Mouse (Mus musculus) heart, embryonic 10.5 days (tissue): ENCODE measurements around the gene Agap3. TPM values are rescaled to one million over a fixed set of nuclear protein-coding genes. Genes with fewer than 3 reads are reported as not detected.

Experiments used
- DNase-seq: peaks from one replicate; pipeline ENCODE4 v3.0.0-alpha.2; 2017; ENCODE audit warnings: low spot score
- H3K27ac ChIP-seq: fragments of 300-500 bp; sonication (generic); 2 replicates; pipeline ENCODE4 v1.5.1; 2016; ENCODE audit warnings: mild to moderate bottlenecking
- H3K27me3 ChIP-seq: fragments of 300-500 bp; sonication (generic); 2 replicates; pipeline ENCODE4 v1.6.1; 2016; ENCODE audit warnings: mild to moderate bottlenecking; ENCODE audit not compliant: poor library complexity, insufficient read depth, severe bottlenecking
- H3K36me3 ChIP-seq: fragments of 300-500 bp; sonication (generic); 2 replicates; pipeline ENCODE4 v1.6.1; 2016; ENCODE audit warnings: mild to moderate bottlenecking, moderate library complexity
- H3K4me1 ChIP-seq: fragments of 300-500 bp; sonication (generic); 2 replicates; pipeline ENCODE4 v1.6.1; 2016; ENCODE audit warnings: mild to moderate bottlenecking
- H3K4me3 ChIP-seq: fragments of 300-500 bp; sonication (generic); 2 replicates; pipeline ENCODE4 v1.5.1; 2016; ENCODE audit warnings: mild to moderate bottlenecking, moderate library complexity
- H3K9me3 ChIP-seq: fragments of 300-500 bp; sonication (generic); 2 replicates; pipeline ENCODE4 v1.6.1; 2016; ENCODE audit warnings: mild to moderate bottlenecking, moderate library complexity
- WGBS: fragments of 180-500 bp; shearing (Covaris S2); methylation state at CpG from one replicate; pipeline ENCODE4 v1.1.7; 2016; 5-methylcytosine and 5-hydroxymethylcytosine counted together
- polyA plus RNA-seq: library from polyadenylated mRNA; unstranded; fragments of >200 nt; fragmentation: Nextera tagmentation; extraction: Ambion mirVana; gene quantifications from 2 replicates; pipeline ENCODE4 v1.2.1, GENCODE M21; 2016

The Agap3 gene
- 20.1 and 30.1 TPM in 2 replicates for polyA plus RNA-seq

- Histone ChIP-seq H3K36me3 (peaks cover 6% of the 10 kb centered on the region; the same call in 1 of the 2 replicates), H3K4me3 (peak within 1 kb of the TSS; percentile 88), H3K27ac (peak within 1 kb of the TSS; percentile 97), H3K9me3 (no peaks in the 10 kb centered on the region), H3K27me3 (no peaks in the 10 kb centered on the region), H3K4me1 (peaks cover 54% of the 10 kb centered on the region)
- no peak for DNase-seq
- WGBS = under 1% methylated on average over 66 of the region's 85 CpGs
Observed at GRCm38 (mm10) chr5:24452030-24452690, at the start of gene Agap3. TSS of gene Agap3 (plus strand) at chr5:24452177.

GRCm38 (mm10) chr5:24404594-24405360 is 47.2 kb upstream of the Agap3 start:
- Histone ChIP-seq H3K27ac (no peak overlapping the region), H3K4me3 (no peak overlapping the region), H3K4me1 (peaks cover 26% of the 10 kb centered on the region), H3K36me3 (peaks cover 93% of the 10 kb centered on the region), H3K27me3 (no peaks in the 10 kb centered on the region), H3K9me3 (no peaks in the 10 kb centered on the region)
- 79% methylated on average over 6 of the region's 6 CpGs for WGBS
- no peak for DNase-seq

GRCm38 (mm10) chr5:24405389-24405876 is 46.5 kb upstream of the Agap3 start:
- peaks cover 20% of the 10 kb centered on the region; the same call in 1 of the 2 replicates for H3K4me1 ChIP-seq
- no peak for DNase-seq
- H3K27ac ChIP-seq = no peak overlapping the region
- peaks cover 86% of the 10 kb centered on the region for H3K36me3 ChIP-seq
- H3K27me3 ChIP-seq = no peaks in the 10 kb centered on the region
- H3K4me3 ChIP-seq = no peak overlapping the region
- H3K9me3 ChIP-seq = no peaks in the 10 kb centered on the region
- 52% methylated on average over 3 of the region's 3 CpGs for WGBS

- Histone ChIP-seq H3K4me1 (peaks cover 24% of the 10 kb centered on the region), H3K27me3 (peaks cover 8% of the 10 kb centered on the region), H3K27ac (no peak overlapping the region), H3K4me3 (no peak overlapping the region), H3K36me3 (peaks cover 57% of the 10 kb centered on the region), H3K9me3 (no peaks in the 10 kb centered on the region)
- 93% methylated on average over 13 of the region's 13 CpGs for WGBS
- no peak for DNase-seq
Observed at GRCm38 (mm10) chr5:24408651-24409050, 43.3 kb upstream of the Agap3 start.

- no peak for DNase-seq
- H3K4me3 ChIP-seq = no peak overlapping the region
- peaks cover 16% of the 10 kb centered on the region for H3K27me3 ChIP-seq
- WGBS = 72% methylated on average over 2 of the region's 2 CpGs
- H3K27ac ChIP-seq = no peak overlapping the region
- H3K36me3 ChIP-seq = peaks cover 50% of the 10 kb centered on the region
- H3K4me1 ChIP-seq = peaks cover 20% of the 10 kb centered on the region
- H3K9me3 ChIP-seq = no peaks in the 10 kb centered on the region
Observed at GRCm38 (mm10) chr5:24409466-24409865, 42.5 kb upstream of the Agap3 start.

- no peak for DNase-seq
- H3K4me1 ChIP-seq = peaks cover 23% of the 10 kb centered on the region
- H3K27me3 ChIP-seq = peaks cover 26% of the 10 kb centered on the region
- no peak overlapping the region for H3K27ac ChIP-seq
- H3K4me3 ChIP-seq = no peak overlapping the region
- WGBS = 80% methylated on average over 2 of the region's 2 CpGs
- H3K36me3 ChIP-seq = peaks cover 25% of the 10 kb centered on the region
- H3K9me3 ChIP-seq = no peaks in the 10 kb centered on the region
Observed at GRCm38 (mm10) chr5:24412063-24412462, 39.9 kb upstream of the Agap3 start.

- DNase-seq = no peak
- H3K4me1 ChIP-seq = peaks cover 23% of the 10 kb centered on the region
- no peaks in the 10 kb centered on the region for H3K9me3 ChIP-seq
- peaks cover 14% of the 10 kb centered on the region for H3K36me3 ChIP-seq
- H3K4me3 ChIP-seq = no peak within 1 kb of the TSS
- peaks cover 34% of the 10 kb centered on the region for H3K27me3 ChIP-seq
- WGBS = 43% methylated on average over 11 of the region's 11 CpGs
- H3K27ac ChIP-seq = no peak within 1 kb of the TSS
Observed at GRCm38 (mm10) chr5:24413042-24413693, 38.8 kb upstream of the Agap3 start, which contains the start of gene Asic3. TSS of gene Asic3 (plus strand) at chr5:24413392.

- no peak overlapping the region for H3K4me3 ChIP-seq
- no peak for DNase-seq
- 81% methylated on average over 13 of the region's 13 CpGs for WGBS
- no peaks in the 10 kb centered on the region for H3K9me3 ChIP-seq
- H3K4me1 ChIP-seq = peaks cover 23% of the 10 kb centered on the region
- no peak overlapping the region for H3K27ac ChIP-seq
- peaks cover 12% of the 10 kb centered on the region for H3K36me3 ChIP-seq
- H3K27me3 ChIP-seq = peaks cover 34% of the 10 kb centered on the region
Observed at GRCm38 (mm10) chr5:24413938-24414337, 38.0 kb upstream of the Agap3 start.

GRCm38 (mm10) chr5:24416222-24416736 is 35.7 kb upstream of the Agap3 start:
- no peak overlapping the region for H3K27ac ChIP-seq
- peaks cover 23% of the 10 kb centered on the region for H3K4me1 ChIP-seq
- WGBS = 3% methylated on average over 21 of the region's 21 CpGs
- peak; percentile 85 for DNase-seq
- H3K36me3 ChIP-seq = peaks cover 28% of the 10 kb centered on the region
- H3K27me3 ChIP-seq = peaks cover 34% of the 10 kb centered on the region
- H3K9me3 ChIP-seq = no peaks in the 10 kb centered on the region
- H3K4me3 ChIP-seq = peak overlapping the region; percentile 34; the same call in 1 of the 2 replicates

- WGBS = 84% methylated on average over 10 of the region's 10 CpGs
- peaks cover 34% of the 10 kb centered on the region for H3K27me3 ChIP-seq
- H3K9me3 ChIP-seq = no peaks in the 10 kb centered on the region
- H3K4me1 ChIP-seq = peaks cover 25% of the 10 kb centered on the region
- no peak for DNase-seq
- H3K36me3 ChIP-seq = peaks cover 32% of the 10 kb centered on the region
- H3K4me3 ChIP-seq = no peak overlapping the region
- no peak overlapping the region for H3K27ac ChIP-seq
Observed at GRCm38 (mm10) chr5:24417587-24417986, 34.4 kb upstream of the Agap3 start.

- Histone ChIP-seq H3K27ac (no peak overlapping the region), H3K27me3 (peaks cover 14% of the 10 kb centered on the region; the same call in 1 of the 2 replicates), H3K4me1 (peaks cover 34% of the 10 kb centered on the region), H3K9me3 (no peaks in the 10 kb centered on the region), H3K36me3 (peaks cover 32% of the 10 kb centered on the region), H3K4me3 (no peak overlapping the region)
- WGBS = 85% methylated on average over 9 of the region's 9 CpGs
- DNase-seq = no peak
Observed at GRCm38 (mm10) chr5:24420381-24420780, 31.6 kb upstream of the Agap3 start.

GRCm38 (mm10) chr5:24423129-24424003 is 28.6 kb upstream of the Agap3 start, which contains the start of the genes Cdk5 and Slc4a2:
TSS of gene Cdk5 (minus strand) at chr5:24423530.
TSS of gene Slc4a2 (plus strand) at chr5:24423837.
- Histone ChIP-seq H3K9me3 (no peaks in the 10 kb centered on the region), H3K36me3 (peaks cover 34% of the 10 kb centered on the region), H3K4me3 (peak within 1 kb of the TSS; percentile 78), H3K27ac (peak within 1 kb of the TSS; percentile 94), H3K27me3 (no peaks in the 10 kb centered on the region), H3K4me1 (peaks cover 50% of the 10 kb centered on the region)
- peak; percentile 100 for DNase-seq
- under 1% methylated on average over 46 of the region's 46 CpGs for WGBS
